Mouse (Mus musculus) kidney, adult 9 months (tissue): ENCODE measurements around the gene Ctnna2.

Experiments used
- DNase-seq: peaks from one replicate; pipeline ENCODE4 v3.0.0; 2022

Gene Ctnna2

DNA sequence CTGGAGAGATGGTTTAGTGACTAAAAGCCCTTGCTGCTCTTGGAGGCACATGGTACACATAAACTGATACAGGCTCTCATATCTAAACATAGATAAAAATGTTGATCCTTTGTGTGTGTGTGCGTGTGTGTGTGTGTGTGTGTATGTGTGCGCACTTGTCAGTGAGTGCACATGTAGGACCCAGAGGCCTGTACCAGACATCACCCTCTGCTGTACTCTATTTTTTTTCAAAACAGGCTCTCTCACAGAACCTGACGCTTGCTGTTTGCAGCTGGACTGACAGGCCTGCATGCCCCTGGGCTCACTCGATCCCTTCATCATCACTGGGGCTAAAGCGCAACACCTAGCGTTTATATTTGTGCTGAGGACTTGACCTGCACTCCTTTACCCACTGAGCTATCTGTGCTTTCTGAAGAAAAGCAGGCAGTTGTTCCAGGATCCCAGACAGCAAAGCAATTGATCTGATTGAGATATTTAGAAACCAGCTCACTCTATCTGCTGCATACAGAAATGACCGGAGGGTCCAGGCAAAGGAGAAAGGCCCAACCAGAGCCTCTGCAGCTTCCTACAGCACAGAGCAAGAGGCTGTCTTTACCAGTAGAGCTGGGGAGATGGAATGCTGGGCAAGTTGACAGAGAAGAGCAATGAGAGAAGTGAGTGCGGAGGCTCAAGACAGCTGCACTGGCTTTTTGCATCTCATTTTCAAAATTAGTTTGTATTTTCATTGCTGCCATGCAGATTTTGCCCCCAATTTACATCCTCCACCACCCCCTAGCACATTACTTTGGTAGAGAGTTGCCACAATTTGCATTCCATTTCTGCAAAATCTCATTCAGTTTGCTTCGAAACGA, 870.2 kb downstream of the Ctnna2 start:
- DNase-seq = no peak

DNA sequence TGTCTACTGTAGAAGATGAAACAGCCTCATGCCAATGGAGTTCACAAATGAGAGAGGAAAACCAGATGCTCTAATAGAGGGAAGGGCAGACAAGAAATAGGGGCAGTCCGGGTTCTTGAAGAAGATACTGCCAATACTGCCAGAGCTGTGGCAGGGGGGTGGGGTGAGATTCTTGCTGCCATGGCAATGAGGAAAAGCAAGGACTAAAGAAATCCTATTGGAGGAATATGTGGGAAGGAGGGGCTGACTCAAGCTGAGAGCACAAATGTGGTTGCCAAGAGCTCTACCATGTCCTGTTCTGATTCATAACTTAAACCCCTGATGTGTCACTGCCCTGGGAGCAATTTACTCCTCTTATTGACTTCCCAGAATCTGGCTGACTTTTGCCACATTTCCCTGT, 878.5 kb downstream of the Ctnna2 start:
- DNase-seq = no peak

DNA sequence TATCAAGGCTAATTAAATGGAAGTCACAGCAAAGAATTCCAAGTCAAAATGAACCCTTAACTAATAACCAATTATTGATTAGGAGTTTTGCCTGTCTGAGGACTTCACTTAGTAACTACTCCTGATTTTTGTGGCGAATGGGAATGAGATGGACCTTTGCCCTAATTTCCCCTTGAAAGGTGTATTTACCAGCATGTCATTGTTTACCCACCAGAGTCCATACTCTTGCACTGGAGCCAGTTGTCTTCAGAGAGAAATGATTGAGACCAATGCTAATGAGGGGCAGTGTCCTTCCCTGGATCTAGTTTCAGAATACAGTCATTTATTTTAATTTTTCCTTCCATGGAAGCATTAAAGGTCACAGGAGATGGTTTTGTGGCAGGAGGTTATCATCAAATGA, 881.0 kb downstream of the Ctnna2 start:
- DNase-seq = no peak

DNA sequence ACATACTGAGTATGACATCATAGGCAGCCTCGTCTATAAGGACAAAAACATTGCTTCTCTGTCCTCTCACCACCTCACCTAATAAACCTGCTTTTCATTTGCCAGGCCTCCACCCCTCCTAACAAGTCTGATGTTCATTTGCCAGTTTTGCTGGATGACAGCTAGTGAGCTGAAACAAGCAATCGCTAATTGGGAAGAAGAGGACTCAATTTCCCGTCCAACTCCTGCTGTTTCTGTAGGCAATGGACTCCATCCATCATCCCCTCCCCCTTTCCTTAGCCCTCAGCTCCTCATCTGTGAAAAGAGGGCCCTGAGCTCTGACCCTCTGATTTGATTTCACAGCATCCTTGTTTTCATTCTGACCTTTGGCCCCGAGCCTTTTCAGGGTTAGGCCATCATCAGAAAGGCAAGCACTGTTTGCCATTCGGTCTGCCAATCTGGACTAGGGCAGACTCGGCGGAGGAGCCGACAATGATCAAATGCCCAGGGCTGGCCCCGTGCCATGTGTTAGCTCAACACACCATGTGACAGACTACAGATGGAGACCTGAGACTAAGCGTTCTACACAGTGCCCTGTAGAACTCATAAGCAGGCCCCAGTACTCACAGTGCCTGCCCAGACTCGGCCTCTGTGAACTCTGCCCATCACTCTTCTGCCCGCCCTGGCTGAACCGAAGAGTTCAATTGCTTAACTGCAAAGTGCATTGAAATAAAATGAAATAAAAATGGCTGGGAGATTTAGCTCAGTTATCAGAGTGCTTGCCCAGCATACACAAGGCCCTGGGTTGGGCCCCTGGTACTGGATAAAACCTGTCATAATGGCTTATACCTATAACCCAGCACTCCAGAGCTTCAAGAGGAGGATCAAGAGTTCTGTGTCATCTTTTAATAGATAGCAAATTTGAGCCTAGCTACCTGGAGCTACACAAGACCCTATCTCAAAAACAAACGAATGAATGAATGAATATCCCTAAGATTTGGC, 903.8 kb downstream of the Ctnna2 start:
- peak; percentile 89 for DNase-seq

DNA sequence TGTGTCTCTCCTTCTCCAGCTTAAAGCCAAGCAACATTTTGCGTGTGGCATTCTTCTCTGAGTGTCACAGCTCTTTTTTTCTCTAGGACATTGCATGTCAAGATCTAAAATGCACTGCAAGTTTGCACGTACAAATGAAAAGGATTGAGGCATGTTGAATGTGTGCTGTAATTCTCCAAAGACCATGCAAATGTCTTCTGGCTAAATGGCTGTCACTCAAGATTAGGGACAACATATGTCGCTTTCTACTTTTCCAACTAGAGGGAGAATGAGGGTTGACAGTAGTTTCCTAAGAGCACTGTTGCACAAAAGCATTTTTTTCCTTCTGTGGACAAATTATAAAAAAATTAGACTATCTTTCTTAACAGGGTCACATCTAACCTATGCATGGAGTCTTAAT, 909.9 kb downstream of the Ctnna2 start:
- no peak for DNase-seq

DNA sequence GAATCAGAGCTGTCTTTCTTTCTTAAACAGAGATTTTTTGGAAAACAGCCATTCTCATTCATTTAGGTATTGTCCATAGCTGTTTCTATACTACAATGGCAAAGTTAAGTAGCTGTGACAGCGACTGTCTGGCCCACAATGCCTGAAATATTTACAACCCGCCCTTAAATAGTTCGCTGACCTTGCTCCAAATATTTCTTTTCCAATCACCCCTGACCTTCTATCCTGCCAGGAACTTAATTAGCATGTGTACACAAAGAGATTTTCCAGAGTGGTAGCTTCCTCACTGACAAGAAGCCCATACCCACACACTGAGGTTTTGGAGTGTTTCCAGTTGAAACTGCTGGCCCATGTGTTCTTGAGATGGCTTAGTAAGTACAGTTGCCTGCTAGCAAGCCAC, 928.8 kb downstream of the Ctnna2 start:
- no peak for DNase-seq

DNA sequence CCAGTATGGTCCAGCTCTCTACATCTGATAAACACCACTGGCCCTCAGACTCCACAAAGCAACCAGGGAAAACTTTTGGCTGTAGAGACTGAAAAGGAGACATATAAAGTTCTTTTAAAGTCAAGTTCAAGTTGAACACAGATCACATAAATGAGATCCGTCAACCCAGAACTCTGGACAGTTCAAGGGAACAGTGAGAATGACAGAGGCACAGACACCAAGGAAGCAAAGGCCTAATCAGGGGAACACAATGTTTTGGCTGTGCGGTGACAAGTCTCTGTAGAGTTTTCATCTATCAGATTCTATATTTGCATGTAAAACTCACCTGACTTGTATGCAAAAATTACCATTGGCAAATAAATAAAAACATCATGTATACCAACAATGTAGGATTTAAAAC, 929.3 kb downstream of the Ctnna2 start:
- no peak for DNase-seq

DNA sequence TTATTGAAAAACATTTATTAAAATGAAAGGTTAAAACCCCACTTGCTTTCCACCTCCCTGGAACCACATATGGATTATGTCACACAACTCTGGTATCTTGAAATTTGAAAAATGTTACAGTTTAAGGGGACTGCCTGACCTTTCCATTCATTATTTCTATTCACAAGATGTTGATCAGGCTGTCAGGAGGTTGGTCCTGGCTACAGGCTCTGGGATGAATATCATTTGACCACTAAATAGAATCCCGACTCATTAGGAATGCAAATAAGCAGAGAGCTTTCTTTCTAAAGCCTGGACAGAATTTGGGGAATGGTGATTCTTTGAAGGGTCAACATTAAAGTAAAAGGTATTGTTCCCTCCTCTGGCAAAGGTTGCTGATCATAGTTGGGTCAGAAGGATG, 931.9 kb downstream of the Ctnna2 start:
- DNase-seq = no peak

DNA sequence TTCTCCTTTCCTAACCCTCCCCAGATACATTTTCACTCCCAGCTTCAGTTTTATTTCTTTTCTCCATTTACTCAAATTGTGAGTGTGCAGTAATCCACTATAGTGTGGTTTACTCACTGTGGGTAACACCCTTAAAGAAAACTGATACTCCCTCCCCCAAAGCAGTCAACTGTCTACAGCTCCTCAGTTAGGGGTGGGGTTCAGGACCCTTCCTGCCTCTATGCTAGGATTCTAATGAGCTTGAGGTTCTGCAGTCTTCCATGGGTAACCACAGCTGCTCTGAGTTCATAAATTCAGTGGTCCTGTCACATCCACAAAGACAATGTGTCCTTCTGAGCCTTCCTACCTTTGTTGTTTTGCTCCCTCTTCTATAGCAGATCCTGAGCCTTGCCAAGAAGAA, 954.4 kb downstream of the Ctnna2 start:
- no peak for DNase-seq

DNA sequence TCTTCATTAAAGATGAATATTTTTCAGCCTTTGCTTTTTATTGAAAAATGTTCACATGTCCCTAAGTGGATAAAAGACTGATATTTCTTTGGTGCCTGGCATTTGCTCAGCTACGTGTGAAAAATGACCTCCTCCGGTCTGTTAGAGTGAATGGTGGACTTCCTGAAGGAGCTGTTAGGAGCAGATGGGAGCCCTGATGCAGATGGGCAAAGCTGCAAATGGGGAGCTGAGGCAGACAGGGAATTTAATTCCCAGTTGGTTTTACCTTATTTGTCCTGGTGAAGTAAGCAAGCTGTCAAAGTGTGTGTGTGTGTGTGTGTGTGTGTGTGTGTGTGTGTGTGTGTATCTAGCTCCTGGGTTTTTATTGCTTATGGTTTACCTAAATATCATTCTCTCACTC, 966.3 kb downstream of the Ctnna2 start:
- DNase-seq = no peak

DNA sequence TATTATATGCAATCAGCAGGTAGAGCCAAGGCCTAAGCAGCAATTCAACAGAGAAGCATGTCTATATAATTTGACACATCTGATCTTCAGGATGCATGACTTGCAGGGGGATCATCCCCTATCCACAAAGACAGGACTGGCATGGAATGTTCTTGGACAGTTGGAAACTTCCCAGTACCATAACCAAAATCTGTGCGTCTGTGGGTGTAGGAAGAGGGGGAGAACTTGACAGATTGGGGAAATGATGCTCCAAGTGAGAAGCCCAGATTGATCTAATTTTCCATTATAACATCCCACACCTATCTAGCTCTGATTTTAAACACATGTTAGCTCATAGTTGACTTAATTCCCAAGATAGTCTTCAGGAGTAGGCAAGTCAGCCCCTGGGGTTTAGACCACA, 968.5 kb downstream of the Ctnna2 start:
- DNase-seq = no peak

DNA sequence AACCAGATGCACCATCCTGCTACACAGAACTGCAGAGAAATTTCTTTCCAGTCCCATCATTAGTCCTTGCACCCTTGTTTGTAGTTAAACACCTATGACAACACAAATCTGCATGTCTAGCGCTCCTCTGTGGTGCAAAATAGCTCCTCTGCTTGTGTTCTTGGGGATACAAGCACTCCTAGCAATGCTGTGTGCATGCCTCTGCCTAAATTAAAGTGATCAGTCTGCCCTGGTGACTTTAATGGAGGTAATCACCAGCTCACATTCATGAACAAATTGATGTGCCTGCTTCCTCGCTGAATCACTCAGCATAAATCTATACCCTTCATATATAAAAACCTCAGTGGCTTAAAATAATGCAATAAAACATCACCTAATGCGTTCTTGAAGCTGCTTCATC, 987.4 kb downstream of the Ctnna2 start:
- no peak for DNase-seq

DNA sequence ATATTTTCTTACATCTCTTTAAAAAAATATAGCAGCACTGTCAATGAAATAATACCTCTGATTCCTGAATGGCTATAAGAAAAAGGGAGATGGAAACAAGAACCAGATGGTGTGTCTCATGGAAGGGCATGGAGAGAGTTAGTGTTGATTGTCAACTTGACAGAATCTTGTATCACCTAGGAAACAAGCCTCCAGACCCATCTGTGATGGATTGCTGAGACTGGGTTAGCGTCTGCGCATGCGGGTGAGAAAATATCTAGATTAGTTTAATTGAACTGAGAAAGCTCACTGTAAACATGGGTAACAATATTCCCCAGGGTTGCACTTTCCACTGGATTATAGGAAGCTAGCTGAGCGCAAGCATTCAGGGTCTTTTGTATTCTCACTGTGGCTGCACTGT, 994.7 kb downstream of the Ctnna2 start:
- DNase-seq = no peak

DNA sequence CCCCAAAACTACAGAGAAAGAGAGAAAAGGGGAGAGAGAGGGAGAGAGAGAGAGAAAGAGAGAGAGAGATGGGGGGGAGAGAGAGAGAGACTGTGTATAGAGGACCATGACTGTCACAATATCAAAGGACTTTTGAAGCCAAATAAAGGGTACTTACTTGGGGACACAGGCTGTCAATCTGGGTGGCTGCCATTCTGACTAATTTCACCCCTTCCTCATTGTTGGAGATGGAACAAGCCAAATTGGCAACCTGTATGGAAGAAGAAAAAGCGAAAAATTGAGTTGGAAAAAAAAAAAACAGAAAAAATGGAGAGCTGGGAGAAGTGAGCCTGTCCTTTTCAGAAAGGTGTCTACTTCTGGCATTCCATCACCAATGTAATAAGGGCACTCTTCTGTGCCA, 997.8 kb downstream of the Ctnna2 start:
- no peak for DNase-seq

DNA sequence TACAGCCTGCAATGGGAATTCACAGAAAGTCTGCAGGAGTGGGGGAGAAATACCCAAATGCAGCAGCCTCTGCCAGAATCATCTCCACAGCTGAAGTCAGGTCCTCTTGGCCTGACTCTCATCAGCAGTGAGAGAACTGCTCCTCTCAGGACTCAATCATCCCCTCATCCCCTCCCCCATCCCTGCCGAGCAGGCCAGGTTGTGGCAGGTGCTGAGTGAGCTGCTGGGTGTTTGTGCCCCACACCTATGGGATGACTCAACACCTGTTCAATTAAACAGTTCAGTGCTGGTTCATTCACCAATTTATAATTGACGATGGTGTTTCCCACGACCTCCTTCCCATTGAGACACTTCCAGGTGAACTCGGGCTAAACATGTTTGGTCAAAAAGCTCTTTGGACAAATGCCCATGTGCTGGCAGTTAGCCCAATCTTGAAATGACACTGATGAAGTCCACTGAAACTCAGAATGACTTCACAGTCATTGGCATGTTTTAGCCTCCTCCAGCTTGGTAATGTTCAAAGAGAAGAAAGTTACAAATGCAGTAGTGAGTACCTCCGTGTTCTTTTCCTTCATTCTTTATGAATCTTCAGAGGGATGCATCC, 1000.1 kb downstream of the Ctnna2 start:
- no peak for DNase-seq

DNA sequence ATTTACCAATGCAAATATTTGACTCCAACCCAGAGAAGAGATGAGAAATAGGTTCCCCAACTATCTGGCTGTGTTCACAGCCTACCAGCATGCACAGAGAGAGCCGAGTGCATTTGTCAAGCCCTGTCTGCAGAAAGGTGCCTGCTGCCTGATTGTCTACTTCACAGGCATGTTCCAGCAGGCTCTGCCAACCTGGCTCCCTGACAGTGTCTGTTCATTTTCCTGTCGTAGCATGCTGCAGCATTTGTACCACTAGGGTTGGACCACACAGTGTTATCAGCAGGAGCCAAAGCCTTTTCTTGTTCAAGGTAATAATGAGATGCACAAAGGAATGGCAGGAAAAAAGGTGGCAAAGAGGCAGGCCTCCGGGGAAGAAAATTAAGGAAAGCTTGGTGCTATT, 1001.7 kb downstream of the Ctnna2 start:
- no peak for DNase-seq

DNA sequence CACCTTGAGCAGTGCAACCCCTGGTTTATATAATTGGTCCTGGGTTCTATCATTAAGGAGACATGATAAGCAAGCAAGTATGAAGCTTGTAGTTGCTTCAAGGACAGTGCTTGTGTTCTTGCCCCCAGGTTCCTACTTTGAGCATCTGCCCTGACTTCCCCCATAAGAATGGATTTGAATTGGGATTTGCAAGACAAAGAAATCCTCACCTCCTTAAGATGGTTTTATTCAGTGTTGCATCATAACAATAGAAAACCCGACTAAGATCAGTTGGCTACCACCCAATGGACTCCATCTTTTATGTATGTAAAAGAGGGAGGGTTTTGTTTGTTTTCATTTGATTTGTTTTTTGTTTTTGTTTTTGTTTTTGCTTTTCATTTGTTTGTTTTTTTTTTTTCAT, 1005.2 kb downstream of the Ctnna2 start:
- DNase-seq = no peak

DNA sequence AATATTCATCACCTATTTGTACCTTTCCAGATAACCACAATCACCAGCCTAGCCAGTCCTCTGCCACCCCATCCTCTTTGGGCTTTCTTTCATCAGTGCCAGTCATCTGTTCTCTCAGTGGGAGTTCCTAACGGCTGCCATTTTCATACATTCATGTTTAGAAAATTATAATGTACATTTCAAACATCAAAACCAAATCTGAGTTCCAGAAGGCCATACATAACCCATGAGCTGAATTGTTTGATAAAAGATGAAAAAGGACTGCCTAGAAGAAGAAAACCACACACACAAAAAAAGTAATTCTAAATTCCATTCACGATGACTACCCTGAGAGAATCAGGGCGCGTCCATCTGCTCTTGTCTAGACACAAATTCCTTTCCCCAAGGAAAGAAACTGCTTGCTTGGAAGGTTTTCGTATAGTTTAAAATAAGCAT, 1014.5 kb downstream of the Ctnna2 start:
- no peak for DNase-seq

DNA sequence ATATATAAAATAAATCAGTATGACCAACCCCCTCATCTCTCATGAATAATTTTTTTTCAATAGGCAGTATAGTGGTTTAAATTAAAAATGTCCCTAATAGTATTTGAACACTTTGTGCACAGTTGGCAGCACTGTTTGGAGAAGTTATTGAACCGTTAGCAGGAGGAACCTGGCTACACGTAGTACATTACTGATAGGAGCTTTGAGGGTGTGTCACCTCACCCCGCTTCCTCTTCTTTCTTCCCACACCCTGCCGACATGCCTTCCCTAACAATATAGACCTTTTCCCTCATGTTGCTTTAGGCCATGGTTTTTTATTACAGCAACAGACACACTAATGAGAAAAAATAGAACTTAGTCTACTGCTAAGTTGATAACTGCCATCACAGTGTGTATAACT, 1071.4 kb downstream of the Ctnna2 start:
- DNase-seq = no peak

DNA sequence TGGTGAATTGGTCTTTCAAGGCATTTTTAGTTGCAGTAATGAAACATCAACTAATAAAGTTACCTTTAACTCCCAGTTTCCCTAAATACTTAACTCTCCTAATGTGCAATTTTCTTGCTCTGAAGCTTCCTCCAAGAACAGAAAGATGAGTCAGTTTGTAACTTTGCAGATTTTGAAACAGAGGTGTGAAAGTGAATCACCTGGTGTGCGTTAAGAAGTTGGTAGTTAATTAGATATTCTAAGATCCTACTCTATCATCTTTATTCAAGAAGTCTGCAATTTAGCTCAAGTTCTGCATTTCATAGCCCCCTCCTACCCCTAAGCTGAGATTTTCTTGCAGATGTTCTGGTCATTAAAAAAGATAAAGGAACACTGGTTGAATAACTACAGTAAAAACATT, 1082.3 kb downstream of the Ctnna2 start:
- DNase-seq = no peak
